Mouse (Mus musculus): ENCODE results near the gene Serinc2. TPM values are rescaled to one million over a fixed set of nuclear protein-coding genes. Genes with fewer than 3 reads are reported as not detected.

The Serinc2 gene
- polyA plus RNA-seq, 1 experiment from 2014 or later, result 40.7 TPM

GRCm38 (mm10) chr4:130275823-130276105 is 3.2 kb downstream of the Serinc2 start:
- Histone ChIP-seq H3K9me3 (ENCODE audit: control insufficient read depth, low read depth, low read length) (no peaks in the 10 kb centered on the region), H3K4me1 (ENCODE audit: control insufficient read depth, insufficient read depth, low read length) (peaks cover 11% of the 10 kb centered on the region; the same call in 1 of the 2 replicates), H3K4me3 (ENCODE audit: low read depth, low read length) (peak overlapping the region; percentile 56; the same call in 1 of the 2 replicates), H3K27ac (ENCODE audit: low read length) (no peak overlapping the region), H3K36me3 (ENCODE audit: control insufficient read depth, insufficient read depth, low read length) (no peaks in the 10 kb centered on the region), H3K27me3 (ENCODE audit: control insufficient read depth, insufficient read depth, low read length) (0 out of 2 replicates have a peak, but pooled peaks cover 2% of the 10 kb centered on the region), H3K4me2 (replicated peaks; ENCODE audit: low read depth, low read length) (peak overlapping the region; percentile 85; the same call in 1 of the 2 replicates), H3K9ac (replicated peaks; ENCODE audit: low read depth, low read length) (no peak overlapping the region)
- WGBS, result 52% methylated on average over 5 of the region's 5 CpGs
- no peak for ATAC-seq (ENCODE audit: insufficient number of reproducible peaks, insufficient read depth, low FRiP score, low read depth)

GRCm38 (mm10) chr4:130275016-130275822 is 3.8 kb downstream of the Serinc2 start:
- Histone ChIP-seq H3K9me3 (ENCODE audit: control insufficient read depth, low read depth, low read length) (no peaks in the 10 kb centered on the region), H3K27me3 (ENCODE audit: control insufficient read depth, insufficient read depth, low read length) (0 out of 2 replicates have a peak, but pooled peaks cover 2% of the 10 kb centered on the region), H3K4me2 (replicated peaks; ENCODE audit: low read depth, low read length) (peak overlapping the region; percentile 85), H3K27ac (ENCODE audit: low read length) (no peak overlapping the region), H3K4me3 (ENCODE audit: low read depth, low read length) (peak overlapping the region; percentile 56), H3K36me3 (ENCODE audit: control insufficient read depth, insufficient read depth, low read length) (no peaks in the 10 kb centered on the region), H3K4me1 (ENCODE audit: control insufficient read depth, insufficient read depth, low read length) (peaks cover 11% of the 10 kb centered on the region; the same call in 1 of the 2 replicates), H3K9ac (replicated peaks; ENCODE audit: low read depth, low read length) (peak overlapping the region; percentile 57)
- ATAC-seq (ENCODE audit: insufficient number of reproducible peaks, insufficient read depth, low FRiP score, low read depth), result peak; percentile 60
- under 1% methylated on average over 58 of the region's 62 CpGs for WGBS

- no peaks in the 10 kb centered on the region for H3K36me3 ChIP-seq (ENCODE audit: control insufficient read depth, insufficient read depth, low read length)
- H3K27me3 ChIP-seq (ENCODE audit: control insufficient read depth, insufficient read depth, low read length), result 0 out of 2 replicates have a peak, but pooled peaks cover 2% of the 10 kb centered on the region
- peak; percentile 20; the same call in 1 of the 2 replicates for ATAC-seq (ENCODE audit: insufficient number of reproducible peaks, insufficient read depth, low FRiP score, low read depth)
- no peaks in the 10 kb centered on the region for H3K9me3 ChIP-seq (ENCODE audit: control insufficient read depth, low read depth, low read length)
- H3K4me3 ChIP-seq (ENCODE audit: low read depth, low read length), result peak overlapping the region; percentile 56
- H3K9ac ChIP-seq (replicated peaks; ENCODE audit: low read depth, low read length), result peak overlapping the region; percentile 57
- peaks cover 11% of the 10 kb centered on the region; the same call in 1 of the 2 replicates for H3K4me1 ChIP-seq (ENCODE audit: control insufficient read depth, insufficient read depth, low read length)
- 0 out of 2 replicates have a peak overlapping the region, but pooled peaks have one; percentile 11 for H3K27ac ChIP-seq (ENCODE audit: low read length)
- WGBS, result under 1% methylated on average over 29 of the region's 29 CpGs
- H3K4me2 ChIP-seq (replicated peaks; ENCODE audit: low read depth, low read length), result peak overlapping the region; percentile 85
Measured at GRCm38 (mm10) chr4:130274346-130275015, 4.5 kb downstream of the Serinc2 start.

GRCm38 (mm10) chr4:130273698-130274345 is 5.2 kb downstream of the Serinc2 start:
- Histone ChIP-seq H3K27me3 (ENCODE audit: control insufficient read depth, insufficient read depth, low read length) (0 out of 2 replicates have a peak, but pooled peaks cover 2% of the 10 kb centered on the region), H3K9me3 (ENCODE audit: control insufficient read depth, low read depth, low read length) (no peaks in the 10 kb centered on the region), H3K4me3 (ENCODE audit: low read depth, low read length) (peak overlapping the region; percentile 56), H3K27ac (ENCODE audit: low read length) (0 out of 2 replicates have a peak overlapping the region, but pooled peaks have one; percentile 11), H3K4me1 (ENCODE audit: control insufficient read depth, insufficient read depth, low read length) (peaks cover 11% of the 10 kb centered on the region; the same call in 1 of the 2 replicates), H3K9ac (replicated peaks; ENCODE audit: low read depth, low read length) (peak overlapping the region; percentile 57), H3K4me2 (replicated peaks; ENCODE audit: low read depth, low read length) (peak overlapping the region; percentile 85), H3K36me3 (ENCODE audit: control insufficient read depth, insufficient read depth, low read length) (no peaks in the 10 kb centered on the region)
- WGBS, result 18% methylated on average over 11 of the region's 12 CpGs
- ATAC-seq (ENCODE audit: insufficient number of reproducible peaks, insufficient read depth, low FRiP score, low read depth), result peak; percentile 53; the same call in 1 of the 2 replicates

- no peak overlapping the region for H3K4me2 ChIP-seq (replicated peaks; ENCODE audit: low read depth, low read length)
- no peak overlapping the region for H3K9ac ChIP-seq (replicated peaks; ENCODE audit: low read depth, low read length)
- H3K27ac ChIP-seq (ENCODE audit: low read length), result no peak overlapping the region
- WGBS, result 86% methylated on average over 6 of the region's 6 CpGs
- H3K9me3 ChIP-seq (ENCODE audit: control insufficient read depth, low read depth, low read length), result no peaks in the 10 kb centered on the region
- H3K4me1 ChIP-seq (ENCODE audit: control insufficient read depth, insufficient read depth, low read length), result peaks cover 21% of the 10 kb centered on the region
- no peak for ATAC-seq (ENCODE audit: insufficient number of reproducible peaks, insufficient read depth, low FRiP score, low read depth)
- no peaks in the 10 kb centered on the region for H3K36me3 ChIP-seq (ENCODE audit: control insufficient read depth, insufficient read depth, low read length)
- no peaks in the 10 kb centered on the region for H3K27me3 ChIP-seq (ENCODE audit: control insufficient read depth, insufficient read depth, low read length)
- H3K4me3 ChIP-seq (ENCODE audit: low read depth, low read length), result no peak overlapping the region
Measured at GRCm38 (mm10) chr4:130270611-130271347, 8.2 kb downstream of the Serinc2 start.

GRCm38 (mm10) chr4:130270089-130270488 is 8.9 kb downstream of the Serinc2 start:
- Histone ChIP-seq H3K4me2 (replicated peaks; ENCODE audit: low read depth, low read length) (no peak overlapping the region), H3K27ac (ENCODE audit: low read length) (no peak overlapping the region), H3K36me3 (ENCODE audit: control insufficient read depth, insufficient read depth, low read length) (no peaks in the 10 kb centered on the region), H3K4me1 (ENCODE audit: control insufficient read depth, insufficient read depth, low read length) (peaks cover 21% of the 10 kb centered on the region), H3K9ac (replicated peaks; ENCODE audit: low read depth, low read length) (no peak overlapping the region), H3K27me3 (ENCODE audit: control insufficient read depth, insufficient read depth, low read length) (no peaks in the 10 kb centered on the region), H3K4me3 (ENCODE audit: low read depth, low read length) (no peak overlapping the region), H3K9me3 (ENCODE audit: control insufficient read depth, low read depth, low read length) (no peaks in the 10 kb centered on the region)
- 84% methylated on average over 8 of the region's 8 CpGs for WGBS
- no peak for ATAC-seq (ENCODE audit: insufficient number of reproducible peaks, insufficient read depth, low FRiP score, low read depth)

GRCm38 (mm10) chr4:130268736-130269135 is 10.3 kb downstream of the Serinc2 start:
- ATAC-seq (ENCODE audit: insufficient number of reproducible peaks, insufficient read depth, low FRiP score, low read depth), result no peak

More at GRCm38 (mm10) chr4:130268736-130269135, 10.3 kb downstream of the Serinc2 start:
- WGBS, result 83% methylated on average over 10 of the region's 10 CpGs
- H3K36me3 ChIP-seq (ENCODE audit: control insufficient read depth, insufficient read depth, low read length), result no peaks in the 10 kb centered on the region
- H3K4me2 ChIP-seq (replicated peaks; ENCODE audit: low read depth, low read length), result no peak overlapping the region
- H3K4me1 ChIP-seq (ENCODE audit: control insufficient read depth, insufficient read depth, low read length), result peaks cover 13% of the 10 kb centered on the region
- no peak overlapping the region for H3K9ac ChIP-seq (replicated peaks; ENCODE audit: low read depth, low read length)
- H3K27ac ChIP-seq (ENCODE audit: low read length), result no peak overlapping the region
- no peaks in the 10 kb centered on the region for H3K27me3 ChIP-seq (ENCODE audit: control insufficient read depth, insufficient read depth, low read length)
- H3K9me3 ChIP-seq (ENCODE audit: control insufficient read depth, low read depth, low read length), result no peaks in the 10 kb centered on the region
- no peak overlapping the region for H3K4me3 ChIP-seq (ENCODE audit: low read depth, low read length)

Measured in stomach, embryonic 14.5 days (tissue).